Mouse (Mus musculus) lung, adult 2 months (tissue): ENCODE measurements around the gene Il15.

ENCODE experiments used
- CTCF ChIP-seq: fragments of 200-500 bp; IDR thresholded peaks from 2 replicates; pipeline ENCODE4 v1.5.1; 2011; ENCODE audit warnings: mild to moderate bottlenecking, low read length, control low read depth; ENCODE audit not compliant: insufficient read depth
- POLR2A ChIP-seq: fragments of 200-500 bp; IDR thresholded peaks from 2 replicates; pipeline ENCODE4 v1.6.1; 2011; ENCODE audit warnings: low read depth, mild to moderate bottlenecking, control low read depth, low read length, borderline replicate concordance; ENCODE audit errors: extremely low read depth

GRCm38 (mm10) chr8:82415485-82415884 is 12.5 kb upstream of the Il15 start:
- TF ChIP-seq CTCF = no peak
- TF ChIP-seq POLR2A = no peak
